Mouse (Mus musculus) kidney, postnatal 25 days (tissue): Measurements from ENCODE around the gene Plch2.
A peak's percentile ranks its signal among the peaks of the same experiment; 100 is the strongest.

Experiments
- DNase-seq, 2 experiments: peaks; one replicate each; pipeline ENCODE4 v3.0.0; 2021; ENCODE audit warnings: mixed read lengths in 2 of 2

The Plch2 gene

DNA sequence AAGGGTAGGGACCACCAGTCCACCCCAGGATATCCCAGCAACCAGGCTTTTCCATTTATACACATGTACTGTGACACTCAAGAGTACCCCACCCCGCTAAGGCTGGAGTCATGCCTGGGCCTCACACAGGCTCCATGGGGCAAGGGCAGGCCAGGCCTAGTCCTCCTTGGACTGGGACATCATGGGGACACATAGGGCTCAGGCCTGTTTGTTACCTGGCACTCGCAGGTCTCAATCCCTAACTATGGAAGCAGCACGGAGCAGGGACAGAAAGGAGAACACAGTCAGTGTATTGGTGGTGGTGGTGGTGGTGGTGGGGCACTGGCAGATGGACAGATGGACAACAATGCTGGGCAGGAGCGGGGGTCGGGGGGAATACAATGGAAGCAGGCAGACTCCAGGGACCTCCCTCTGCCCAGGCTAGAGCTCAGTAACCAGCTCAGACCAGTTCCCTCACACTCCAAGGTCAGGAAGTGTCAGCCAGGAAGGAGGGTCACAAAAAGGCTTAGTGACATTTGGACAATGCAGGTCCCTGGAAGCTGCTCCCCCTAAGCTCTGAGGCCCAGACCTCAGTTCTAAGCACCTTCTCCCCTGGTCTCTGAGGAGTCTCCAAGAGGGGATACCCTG, 71.3 kb downstream of the Plch2 start:
- DNase-seq = no peak

DNA sequence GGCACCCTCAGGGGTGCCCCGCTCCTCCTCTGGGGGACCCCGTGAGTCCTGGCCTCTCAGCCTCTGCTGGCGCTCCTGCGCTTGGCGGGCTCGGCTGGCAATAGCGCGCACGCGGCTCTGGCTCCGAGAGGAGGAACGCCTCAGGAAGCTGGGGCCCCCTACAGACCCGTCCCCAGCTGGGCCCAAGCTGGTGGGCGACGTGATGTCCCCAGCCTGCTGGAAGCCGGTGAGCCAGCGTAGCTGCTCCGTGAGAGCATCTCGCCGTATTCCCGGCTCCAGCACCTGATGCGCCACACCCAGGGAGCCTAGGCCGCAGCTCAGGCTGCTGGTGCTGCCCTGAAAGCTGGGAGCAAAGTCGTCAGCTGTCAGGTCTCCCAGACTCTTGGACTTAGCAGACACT, 72.8 kb downstream of the Plch2 start:
- DNase-seq = no peak

DNA sequence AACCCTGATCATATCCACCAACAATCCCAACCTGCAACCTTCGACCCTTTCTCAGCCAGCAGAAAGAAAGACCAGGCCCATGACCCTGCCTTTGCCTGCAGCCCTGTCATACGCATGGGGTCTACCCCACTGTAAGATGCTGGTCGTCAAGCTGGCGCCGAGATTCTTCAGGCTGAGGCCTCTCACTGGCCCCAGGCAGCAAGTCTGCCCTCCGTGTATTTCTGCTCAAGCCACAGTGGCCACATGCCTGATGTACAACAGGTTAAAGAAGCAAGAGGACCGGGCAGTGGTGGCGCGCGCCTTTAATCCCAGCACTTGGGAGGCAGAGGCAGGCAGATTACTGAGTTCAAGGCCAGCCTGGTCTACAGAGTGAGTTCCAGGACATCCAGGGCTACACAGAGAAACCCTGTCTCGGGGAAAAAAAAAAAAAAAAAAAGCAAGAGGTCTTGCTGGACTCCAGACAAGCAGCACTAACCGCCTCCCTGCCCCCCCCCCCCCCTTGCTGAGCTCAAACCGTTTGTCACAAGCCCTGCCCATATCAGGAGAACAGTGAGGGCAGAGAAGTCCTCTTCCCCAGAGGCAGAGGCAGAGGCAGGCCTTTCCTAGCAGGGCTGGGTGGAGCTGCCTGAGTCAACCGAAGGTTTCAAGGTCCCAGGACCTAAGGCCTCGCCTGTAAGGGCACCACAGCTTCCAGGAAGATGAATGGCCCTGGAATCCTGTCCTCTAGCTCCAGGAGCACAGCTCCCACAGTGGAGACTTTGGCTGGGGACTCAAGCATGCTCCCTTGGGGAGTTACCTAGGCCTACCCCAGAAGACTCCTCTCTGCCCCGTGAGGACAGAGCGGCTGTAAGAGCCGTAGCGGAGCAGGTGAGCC, 74.1 kb downstream of the Plch2 start:
- DNase-seq = no peak

DNA sequence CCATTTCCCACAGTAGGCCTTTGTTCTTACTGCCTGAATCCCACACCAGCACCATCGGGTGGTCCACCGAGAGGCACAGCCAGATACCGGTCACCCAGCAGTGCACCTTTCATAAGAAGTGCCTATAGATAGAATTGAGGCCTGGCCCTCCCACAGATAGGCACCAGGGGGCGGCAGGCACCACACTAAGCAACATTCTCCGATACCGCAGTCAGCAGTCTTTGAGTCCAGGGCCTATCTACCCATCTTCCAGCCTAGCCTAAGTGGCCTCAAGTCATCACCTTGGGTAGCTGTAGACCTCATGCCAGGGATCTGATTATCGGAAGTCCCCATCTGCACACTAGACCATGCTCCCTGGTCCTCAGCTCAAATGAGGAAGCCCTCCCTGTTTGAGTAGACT, 75.1 kb downstream of the Plch2 start:
- DNase-seq = peak; percentile 62 to 69

DNA sequence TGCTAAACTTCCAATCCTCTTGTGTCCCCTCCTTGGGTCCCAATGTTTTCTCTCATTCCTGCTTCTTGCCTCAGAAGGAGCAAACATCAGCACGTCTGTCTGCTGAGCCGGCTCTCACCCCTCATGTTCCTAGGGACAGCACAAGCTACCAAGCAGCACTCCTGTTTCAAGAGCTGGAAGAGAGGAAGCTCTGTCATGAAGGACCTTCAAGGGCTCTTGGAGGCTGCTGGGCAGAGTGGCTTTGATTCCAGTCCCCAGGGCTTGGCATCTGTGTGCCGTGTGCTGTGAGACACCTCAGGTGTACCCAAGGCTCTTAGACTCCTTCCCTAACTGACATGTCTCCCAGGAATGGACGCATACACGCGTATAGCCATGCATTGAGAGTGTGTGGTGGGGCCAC, 75.5 kb downstream of the Plch2 start:
- DNase-seq = no peak

DNA sequence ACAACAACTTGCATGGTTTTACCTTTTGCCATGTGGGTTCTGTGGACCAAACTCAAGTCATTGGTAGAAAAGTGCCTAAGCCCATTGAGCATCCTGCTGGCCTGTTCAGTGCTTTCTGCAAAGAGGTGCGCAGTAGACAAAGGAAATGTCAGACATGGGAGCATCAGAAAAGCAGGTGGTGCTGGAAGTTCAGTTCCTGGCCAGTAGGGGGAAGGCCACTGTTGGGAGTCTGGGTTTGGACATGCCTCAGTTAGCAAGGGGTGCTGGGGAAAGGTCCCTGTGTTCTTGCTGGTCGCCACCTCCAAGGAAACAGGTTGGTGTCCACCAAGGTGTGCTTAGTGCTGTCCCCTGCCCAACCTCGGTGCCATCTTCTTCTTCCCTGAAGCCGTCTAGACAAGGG, 76.5 kb downstream of the Plch2 start:
- DNase-seq = no peak

DNA sequence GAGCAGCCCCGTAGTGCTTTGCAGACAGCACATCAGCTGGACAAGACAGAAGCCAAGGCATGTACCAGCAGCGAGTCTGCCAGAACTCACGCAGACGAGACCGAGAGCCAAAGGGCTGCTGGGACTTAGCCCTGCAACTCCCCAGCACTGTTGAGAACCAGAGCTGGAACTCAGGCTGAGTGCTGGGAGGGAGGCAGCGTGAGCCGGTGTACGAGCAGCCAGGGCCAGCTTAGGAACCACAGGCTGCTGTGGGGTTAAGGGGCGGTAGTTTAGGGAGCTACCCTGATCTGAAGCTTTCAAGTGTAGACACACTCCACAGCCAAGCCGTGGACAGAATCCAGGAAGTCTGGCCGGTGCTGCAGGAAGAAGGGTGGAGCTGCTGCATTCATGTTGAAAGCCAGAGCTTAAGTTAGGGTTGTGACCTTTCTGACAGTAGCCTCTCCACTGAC, 82.4 kb downstream of the Plch2 start:
- DNase-seq = peak; percentile 54 to 65

DNA sequence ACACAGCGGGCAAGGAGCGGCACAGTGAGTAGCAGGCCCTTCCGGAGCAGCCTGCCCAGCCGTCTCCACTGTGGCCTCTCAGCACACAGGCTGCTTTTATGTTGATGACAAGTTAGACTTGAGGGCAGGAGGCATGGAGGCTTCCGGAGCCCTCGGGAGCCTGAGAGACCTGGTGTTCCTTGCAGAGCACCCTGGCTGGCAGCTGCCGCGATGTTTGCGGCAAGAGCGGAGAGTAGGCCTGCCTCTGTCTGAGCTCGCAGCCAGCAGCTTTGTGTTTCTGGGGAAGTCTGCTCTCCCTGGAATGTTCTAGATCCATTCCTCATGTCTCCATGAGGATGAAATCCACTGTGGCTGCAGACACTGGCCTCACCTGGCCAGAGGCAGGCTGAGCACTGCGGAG, 84.0 kb downstream of the Plch2 start:
- DNase-seq = no peak

DNA sequence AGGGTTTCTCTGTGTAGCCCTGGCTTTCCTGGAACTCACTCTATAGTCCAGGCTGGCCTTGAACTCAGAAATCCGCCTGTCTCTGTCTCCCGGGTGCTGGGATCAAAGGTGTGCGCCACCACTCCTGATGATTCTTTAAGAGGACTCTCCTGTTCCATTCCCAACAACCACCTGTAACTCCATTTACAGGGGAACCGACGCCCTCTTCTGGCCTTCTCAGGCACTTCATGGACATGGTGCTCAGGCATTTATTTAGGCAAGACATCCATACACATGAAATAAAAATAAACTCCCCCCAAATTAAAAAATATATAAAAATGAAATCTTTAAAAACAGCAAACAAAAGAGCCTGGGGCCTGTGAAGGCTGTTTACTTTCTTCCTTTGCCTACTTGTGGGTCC, 89.4 kb downstream of the Plch2 start:
- DNase-seq = peak; percentile 61 to 66

DNA sequence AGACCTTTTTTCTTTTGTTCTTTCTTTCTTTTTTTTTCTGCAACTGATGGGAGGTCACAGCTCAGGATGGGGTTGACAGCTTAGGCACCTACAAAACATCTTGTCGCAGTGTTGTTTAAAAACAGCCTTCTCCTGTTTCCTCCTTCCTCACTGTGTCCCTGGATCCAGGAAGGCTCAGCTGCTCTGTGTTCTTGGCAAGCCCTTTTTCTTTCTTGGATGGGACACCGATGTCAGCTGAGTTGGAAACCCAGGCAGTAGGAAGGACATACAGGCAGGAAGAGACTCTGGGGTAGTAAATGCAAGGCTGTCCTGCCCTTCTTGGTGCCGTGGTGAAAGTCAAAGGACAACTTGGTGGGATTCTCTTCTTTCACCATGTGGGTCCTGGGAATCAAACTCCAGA, 90.7 kb downstream of the Plch2 start:
- DNase-seq = no peak

DNA sequence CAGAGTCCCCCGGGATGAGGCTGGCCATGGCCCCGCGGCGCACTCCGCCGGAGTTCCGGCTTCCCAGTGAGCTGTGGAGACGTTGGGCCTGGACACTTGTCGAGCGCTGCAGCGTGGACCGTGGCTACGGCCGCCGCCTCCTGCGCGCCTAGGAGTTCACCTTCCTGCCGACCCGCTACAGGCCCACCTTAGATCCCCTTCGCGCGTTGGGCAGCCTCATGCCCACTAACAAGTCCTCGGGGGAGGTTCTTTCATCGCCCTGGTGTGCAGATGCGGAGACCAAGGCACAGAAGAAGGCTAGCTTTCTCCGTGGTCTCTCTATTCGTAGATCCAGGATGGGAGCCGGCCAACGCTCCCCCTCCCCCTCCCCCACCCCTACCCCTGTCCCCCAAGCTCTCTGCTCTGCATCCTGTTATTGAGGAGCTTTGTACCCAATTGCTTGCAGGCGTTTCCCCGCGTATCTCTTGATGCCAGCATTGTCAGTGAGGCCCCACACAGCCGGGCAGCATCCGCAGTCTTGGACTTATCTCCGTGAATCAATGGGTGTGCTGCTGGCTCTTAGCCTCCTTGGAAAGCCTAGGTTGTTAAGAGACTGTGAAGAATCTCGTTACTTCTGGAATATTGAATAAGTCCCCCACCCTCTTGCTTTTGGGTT, 91.9 kb downstream of the Plch2 start:
- no peak for DNase-seq

DNA sequence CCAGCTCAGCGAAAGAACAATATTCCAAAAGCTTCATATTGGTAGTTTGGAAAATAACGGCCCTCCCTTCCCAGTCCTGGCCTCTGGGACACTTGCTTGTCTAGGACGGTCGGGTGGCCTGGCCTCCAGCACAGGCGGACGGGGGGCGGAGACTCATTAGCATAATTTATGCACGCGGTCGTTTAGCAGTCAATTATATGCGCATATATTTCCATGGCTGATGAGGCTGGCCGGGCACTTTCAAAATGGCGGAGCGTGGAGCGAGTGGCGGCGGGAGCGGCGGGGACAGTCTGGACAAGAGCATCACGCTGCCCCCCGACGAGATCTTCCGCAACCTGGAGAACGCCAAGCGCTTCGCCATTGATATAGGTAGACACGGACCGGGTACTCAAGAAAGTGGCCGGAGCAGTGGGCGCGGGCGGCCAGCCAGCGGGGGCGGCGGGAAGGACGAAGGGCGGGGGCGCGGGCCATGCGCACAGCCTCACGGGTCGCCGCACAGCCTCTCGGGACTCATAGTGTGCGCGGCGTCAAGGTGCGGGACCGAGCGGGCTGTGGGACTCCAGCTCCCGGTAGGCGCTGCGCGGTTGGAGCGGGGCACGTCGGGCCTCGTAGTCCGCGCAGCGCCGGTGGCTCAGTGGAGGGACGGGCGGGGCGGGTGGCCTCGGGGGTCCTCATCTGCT, 92.5 kb downstream of the Plch2 start, which contains the start of gene Pank4:
Gene Pank4 (plus strand): TSS at position 223 of the 680 bp plus-strand sequence.
- DNase-seq = peak; percentile 97

DNA sequence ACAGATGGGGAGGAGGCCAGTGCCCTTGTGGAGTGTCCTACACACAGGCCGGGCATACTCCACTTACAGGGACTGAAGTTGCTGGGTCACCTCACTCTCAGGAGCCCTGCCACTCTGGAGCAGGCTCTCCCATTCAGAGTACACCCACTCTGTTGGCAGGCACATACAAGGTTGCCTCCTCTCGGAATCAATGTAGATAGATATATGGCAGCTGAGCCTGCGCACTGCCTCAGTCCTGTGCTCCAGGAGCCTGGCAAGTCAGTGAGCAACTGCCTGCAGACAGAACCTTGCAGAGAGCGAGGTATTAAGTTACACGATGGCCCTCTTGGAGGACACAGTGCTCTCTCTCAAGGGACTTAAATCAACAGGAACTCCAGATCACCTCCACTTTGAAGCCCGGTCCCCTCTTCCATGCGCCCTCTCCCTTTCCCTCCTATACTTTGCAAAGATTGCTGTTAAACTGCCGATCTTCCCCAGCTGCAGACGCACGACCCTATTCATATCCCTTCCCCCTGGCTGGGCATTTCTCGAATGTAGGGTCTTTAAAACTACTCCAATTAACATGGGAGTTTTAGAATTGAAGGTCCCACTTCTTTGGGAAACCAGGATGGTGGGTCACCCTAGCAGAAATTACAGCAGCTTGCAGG, 93.3 kb downstream of the Plch2 start:
- DNase-seq = no peak

DNA sequence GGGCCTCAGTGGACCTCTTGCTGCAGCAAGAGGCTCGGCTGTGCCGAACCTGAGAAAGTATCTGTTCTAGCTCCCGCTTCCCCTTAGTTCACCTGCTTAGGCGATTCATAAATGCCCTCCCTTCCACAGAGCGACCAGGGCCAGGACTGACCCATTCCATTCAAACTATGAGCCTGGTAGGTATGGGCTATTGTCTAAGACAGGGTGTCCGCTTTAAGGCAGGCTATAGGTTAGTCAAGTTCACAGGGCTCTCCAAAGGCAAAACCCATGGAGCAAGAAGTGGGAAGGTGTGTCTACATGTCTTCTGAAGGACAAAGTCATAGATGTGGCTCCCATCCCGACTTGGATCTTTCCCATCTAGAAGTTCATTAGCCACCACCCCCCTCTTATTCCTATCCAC, 93.9 kb downstream of the Plch2 start:
- DNase-seq = no peak

DNA sequence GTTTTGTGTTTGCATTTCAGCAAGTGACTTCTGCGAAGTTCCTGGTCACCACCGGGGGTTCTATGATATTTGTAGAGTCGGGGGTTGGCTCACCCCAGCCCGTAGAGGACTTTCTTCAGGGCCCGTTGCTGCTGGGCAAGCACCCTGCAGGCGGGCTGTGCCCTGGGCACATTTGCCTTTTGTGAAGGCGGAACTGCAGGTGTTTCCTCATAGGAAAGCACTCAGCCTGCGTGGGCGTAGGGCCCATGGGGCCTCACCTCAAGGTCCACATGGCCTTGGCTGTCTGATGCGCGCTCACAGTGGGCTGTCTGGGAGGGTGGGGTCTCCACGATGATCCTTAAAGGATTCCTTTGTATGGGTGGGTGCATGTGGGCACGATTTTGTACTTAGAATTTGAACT, 94.7 kb downstream of the Plch2 start:
- DNase-seq = no peak

DNA sequence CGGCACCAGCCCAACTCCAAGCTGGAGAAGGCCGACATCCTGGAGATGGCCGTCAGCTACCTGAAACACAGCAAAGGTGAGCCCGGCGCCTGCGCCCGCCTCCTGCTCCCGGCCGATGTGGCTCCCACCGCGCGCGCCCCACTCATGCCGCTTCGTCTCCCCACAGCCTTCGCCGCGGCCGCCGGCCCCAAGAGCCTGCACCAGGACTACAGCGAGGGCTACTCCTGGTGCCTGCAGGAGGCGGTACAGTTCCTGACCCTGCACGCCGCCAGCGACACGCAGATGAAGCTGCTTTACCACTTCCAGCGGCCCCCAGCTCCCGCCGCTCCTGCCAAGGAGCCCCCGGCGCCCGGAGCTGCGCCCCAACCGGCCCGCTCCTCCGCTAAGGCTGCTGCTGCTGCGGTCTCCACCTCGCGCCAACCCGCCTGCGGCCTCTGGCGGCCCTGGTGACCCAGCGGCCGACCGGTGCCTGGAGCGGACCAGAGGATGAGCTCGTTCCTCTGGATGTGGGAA, 95.3 kb downstream of the Plch2 start:
- peak; percentile 31 to 57 for DNase-seq

DNA sequence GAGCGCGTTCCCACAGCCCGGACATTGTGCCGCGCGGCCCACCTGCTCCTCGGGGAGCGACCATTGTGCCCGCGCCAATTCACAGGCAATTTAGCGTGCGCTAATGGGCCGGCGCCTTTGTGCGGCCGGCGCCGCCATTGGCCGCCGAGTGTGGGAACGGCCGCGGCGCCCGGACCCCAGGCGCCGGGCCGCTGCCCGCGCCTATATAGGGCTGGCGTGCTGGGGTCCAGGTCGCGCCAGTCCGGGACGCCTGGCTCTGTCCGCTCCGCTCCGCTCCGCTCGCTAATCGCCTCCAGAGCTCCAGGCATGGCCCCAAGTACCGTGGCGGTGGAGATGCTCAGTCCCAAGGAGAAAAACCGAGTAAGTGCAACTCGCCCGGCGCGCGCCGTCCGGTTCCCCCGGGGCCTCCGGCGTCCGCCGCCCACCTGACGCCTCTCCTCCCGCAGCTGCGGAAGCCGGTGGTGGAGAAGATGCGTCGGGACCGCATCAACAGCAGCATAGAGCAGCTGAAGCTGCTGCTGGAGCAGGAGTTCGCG, 95.8 kb downstream of the Plch2 start, which contains the start of gene Hes5:
Gene Hes5 (plus strand): TSS at position 234 of the 536 bp plus-strand sequence.
- DNase-seq = no peak

DNA sequence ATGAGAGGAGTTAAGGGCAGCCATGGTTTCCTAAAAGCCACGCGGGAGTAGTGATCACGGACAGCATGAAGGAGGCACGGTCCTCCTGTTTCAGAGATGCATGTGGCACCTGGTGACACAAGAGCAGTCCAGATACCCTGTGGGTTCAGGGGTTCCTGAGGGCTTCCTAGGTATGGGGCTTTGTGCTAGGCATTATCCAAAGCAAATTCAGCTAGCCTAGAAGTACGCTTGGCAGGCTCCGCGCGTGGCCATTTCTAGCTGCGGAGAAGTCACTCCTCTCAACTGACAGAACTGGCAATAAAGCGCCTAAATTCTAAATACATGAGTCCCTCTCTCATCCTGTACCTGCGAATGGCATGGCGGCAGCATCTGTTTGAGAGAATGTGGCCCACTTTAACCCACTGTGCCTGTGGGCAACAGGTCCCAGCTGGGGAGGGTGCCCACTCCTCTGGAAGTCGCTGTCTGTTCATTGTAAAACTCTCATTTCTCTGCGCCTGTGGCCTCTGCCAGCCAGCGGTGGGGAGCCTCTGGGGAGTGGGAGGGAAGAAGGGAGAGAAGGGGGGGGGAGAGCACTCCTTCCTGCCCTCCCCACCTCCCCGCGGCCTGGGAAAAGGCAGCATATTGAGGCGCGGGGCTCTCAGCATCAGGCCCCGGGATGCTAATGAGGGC, 96.4 kb downstream of the Plch2 start:
- DNase-seq = no peak

DNA sequence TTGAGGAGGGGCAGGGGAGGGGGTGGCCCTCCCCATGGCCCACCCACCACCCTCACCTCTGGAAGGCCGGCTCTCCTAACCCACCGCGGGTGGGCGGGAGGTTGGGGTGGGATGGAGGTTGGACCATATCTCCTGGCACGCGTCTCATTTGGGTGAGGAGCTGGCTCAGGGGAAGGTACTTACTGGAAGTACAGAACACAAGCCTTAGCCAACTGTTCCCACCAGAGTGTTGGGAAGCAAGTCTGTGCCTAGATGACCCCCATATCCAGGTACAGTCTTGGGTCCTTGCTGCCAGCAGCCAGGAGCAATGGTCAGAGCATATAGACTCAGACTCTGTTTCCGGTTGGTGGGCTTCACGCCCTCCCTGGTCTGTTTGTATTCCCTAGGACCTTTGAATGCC, 98.0 kb downstream of the Plch2 start:
- DNase-seq = no peak

DNA sequence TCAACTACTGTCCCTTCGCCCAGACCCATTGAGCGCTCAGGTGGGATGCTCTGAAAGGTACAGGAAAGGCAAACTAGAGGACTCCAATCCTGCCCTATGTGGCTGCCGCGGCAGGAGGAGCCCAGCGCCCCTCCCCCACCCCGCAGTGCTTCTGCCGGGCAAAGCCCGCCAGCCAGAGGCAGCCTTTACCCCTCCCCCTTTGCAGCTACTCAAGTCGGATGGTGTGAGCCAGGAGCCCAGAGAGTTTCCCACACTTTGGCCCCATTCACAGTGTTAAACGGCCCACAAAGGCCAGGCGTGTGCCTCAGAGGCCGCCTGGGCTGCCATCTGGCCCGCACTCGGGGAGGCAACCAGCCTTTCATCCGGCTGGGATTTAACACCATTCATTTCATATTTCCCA, 98.4 kb downstream of the Plch2 start:
- no peak for DNase-seq

DNA sequence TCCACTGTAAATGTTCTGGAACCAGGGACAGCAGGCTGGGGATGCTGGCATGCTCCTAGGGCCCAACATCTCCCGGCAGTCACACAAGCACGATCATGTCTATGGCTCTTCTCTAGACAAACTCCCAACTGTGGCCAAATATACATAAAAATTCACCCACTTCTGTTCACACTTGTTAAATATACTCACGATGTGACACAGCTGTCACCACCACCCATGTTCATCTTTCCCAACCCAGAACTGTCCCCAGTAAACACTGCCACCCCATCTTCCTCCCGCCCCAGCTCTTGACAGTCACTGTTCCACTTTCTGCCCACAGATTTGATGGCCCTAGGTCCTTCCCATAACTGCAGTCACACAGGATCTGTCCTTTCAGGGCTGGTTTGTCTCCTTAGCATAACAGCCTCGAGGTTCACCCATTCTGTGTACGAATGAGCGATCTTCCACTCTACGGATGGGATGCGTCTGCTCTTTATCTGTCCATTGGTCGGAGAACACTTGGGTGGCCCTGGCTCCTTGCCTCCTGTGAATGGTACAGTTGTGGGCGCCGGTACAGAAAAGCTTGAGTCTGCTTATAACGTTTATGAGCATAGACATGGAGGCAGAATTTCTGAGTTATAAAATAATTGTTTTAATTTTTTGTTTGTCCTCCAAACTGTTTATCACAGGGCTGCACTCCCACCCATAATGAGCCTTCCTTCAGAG, 99.1 kb downstream of the Plch2 start:
- DNase-seq = no peak
